Mouse (Mus musculus): Measurements from ENCODE around the gene Vsig10.

DNA sequence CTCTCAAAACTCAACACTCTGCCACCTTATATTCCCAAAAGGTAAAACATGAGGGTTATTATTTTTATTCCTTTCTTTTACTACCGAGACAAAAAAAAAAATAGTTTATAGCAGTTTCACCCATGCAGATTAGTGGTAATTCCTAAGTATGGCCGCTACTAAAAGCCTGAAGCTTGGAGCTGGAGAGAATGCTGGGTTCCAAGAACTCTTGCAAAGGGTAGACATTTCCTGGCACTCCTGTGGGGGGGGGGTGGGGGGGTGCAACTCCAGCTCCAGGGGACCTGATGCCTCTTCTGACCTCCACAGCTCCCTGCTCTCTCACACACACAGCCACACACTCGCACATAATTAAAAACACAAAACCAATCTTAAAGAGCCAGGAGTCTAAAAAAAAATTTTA is 32.6 kb upstream of the Vsig10 start:
- TF ChIP-seq CTCF (IDR thresholded peaks at IDR 0.05; ENCODE audit: extremely low read depth, insufficient read length, insufficient replicate concordance, low read depth, low read length) (no peak), POLR2A (IDR thresholded peaks at IDR 0.05; ENCODE audit: low read depth, low read length) (no peak)

All from small intestine, adult 2 months (tissue).